Mouse (Mus musculus) gastrocnemius, postnatal 4 days (tissue): ENCODE measurements at regions not wholly inside any gene's neighbourhood (a gene's known extent, or its start where the extent isn't known, plus 50 kb on each side); places are given as distances from the start of the nearest gene placed in this dataset.

Experiments
- DNase-seq, 2 experiments: peaks; one replicate each; pipeline ENCODE4 v3.0.0; 2021 to 2022; ENCODE audit warnings: low spot score in 2 of 2, mixed read lengths in 2 of 2

DNA sequence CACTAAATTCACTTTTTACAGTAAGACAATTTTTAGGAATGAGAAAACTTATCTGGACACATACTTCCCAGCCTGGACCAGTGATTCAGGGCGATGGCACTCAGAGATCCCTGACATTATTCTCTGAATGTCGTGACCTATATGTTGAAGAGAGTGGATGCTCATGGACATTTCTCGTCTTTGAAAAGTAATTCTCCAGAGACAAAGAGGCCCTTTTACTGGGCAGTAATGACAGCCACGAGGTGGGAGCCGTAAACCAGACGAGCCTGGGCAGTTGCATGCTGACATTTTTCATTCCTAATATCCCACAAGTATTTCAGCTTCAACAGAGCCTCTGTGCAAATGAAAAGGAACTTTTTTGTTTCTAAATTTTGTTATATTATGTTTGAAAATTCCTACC lies 1041.3 kb downstream of the Slc22a22 start:
- no peak for DNase-seq

GRCm38 (mm10) chr15:56425986-56426385 lies 1051.4 kb downstream of the Slc22a22 start:
- DNase-seq, result no peak

DNA sequence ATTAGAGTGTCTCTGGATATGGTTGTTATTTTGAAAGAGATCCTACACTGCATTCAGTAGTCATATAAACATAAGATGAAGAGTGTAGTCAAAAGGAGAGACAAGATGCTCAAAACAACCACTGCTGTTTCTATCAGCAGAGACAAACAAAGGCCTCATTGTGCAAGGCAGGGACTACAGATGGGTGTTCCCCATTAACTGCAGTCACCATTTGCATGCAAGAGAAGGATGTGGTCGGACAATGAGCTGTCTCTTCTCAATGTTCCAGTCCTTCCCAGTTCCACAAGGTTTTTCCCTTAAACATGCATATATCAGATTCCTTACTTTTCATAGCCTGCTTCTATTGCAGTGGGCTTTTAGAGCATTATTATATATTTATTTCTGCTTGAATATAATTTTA lies 1056.7 kb downstream of the Slc22a22 start:
- no peak for DNase-seq

DNA sequence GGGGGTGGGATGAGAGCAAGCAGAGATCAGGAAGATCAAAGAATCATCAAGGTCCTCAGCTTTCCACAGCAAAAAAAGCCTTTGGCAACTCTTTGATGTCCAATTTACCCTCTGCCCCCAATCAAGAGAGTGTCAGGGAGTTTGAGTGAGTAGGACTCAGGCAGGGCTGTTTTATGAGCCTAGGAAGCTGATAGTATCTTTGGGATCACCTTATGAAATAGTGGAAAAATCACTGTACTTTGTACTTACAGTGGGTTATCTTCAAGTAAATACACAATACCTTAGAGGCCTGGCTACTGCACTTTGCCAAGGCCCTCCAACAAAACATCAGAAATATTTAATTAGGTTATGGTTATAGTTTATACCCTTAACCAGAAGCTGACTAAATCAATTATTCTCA lies 1085.4 kb downstream of the Slc22a22 start:
- DNase-seq, result no peak

GRCm38 (mm10) chr15:56378511-56378910 lies 1098.9 kb downstream of the Slc22a22 start:
- DNase-seq, result no peak

- DNase-seq, result no peak
Measured at GRCm38 (mm10) chr15:56350903-56351302, 1126.5 kb downstream of the Slc22a22 start.

- DNase-seq, result no peak
Measured at GRCm38 (mm10) chr15:56346111-56346510, 1131.3 kb downstream of the Slc22a22 start.

GRCm38 (mm10) chr15:56344973-56345372 lies 1132.5 kb downstream of the Slc22a22 start:
- DNase-seq, result no peak

DNA sequence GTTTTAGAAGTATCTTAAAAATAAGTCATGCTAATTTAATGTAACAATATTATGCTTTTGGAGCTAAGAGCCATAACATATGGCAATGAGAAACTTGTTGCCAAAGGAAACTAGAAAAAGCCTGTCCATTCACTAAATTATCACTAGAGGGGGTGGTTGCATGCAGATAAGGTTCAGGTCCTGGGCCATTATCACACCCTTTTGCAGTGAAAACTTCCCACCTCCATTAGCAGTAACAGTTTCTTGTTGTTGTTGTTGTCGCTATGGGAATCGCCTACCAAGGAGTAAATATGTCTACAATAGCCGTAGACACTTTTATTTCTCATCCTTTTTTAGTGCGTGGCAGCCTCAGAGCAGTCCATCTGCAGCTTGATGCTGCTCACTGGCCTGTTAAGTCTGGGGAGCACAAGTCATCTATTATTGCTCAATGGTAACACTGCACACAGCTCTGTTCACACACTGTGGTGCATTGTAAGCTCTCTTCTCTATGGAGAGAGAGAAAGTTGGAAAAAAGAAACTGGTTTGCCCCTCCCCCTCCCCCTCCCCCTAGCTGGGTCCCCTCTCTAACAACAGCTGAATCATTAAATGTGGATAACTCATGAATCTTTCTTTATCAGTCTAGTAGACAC lies 1133.0 kb downstream of the Slc22a22 start:
- DNase-seq, result no peak

DNA sequence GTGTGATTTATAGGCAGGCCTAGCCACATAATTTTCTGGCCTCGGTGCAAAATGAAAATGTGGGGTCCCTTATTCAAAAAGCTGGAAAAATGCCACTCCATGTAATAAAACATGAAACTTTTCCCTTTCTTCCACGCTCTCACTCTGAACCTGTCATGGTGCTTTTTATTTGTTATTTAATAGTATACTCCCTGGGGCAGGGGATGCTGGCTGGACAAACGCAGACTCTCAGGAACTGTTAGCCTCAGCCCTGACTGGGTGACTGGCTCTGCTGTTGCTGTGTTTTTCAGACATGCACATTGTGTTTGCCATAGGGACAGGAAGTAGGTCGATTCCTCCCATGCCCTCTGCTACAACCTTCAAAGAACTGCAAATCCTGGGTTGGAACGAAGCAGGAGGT lies 1139.5 kb downstream of the Slc22a22 start:
- DNase-seq, result no peak

GRCm38 (mm10) chr15:56336449-56336848 lies 1141.0 kb downstream of the Slc22a22 start:
- peak; percentile 46 to 70 for DNase-seq

DNA sequence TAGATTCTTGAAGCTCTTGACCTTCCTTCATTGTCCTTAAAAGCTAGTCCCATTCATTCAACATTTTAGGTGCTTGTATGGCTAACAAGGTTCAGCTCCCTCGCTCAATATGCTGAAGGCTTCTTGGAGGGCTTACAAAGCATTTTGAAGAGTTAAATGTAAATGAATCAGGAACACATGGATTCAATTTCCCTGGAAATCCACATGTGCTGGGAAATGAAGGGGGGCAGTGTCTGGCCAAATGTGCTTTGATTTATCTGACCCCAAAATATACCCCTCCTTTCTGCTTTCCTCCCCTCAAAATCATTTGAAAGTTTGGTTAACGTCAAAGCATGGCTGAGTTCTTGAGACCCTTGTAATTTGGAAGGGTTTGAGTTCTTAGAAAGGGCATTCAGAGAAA lies 1142.4 kb downstream of the Slc22a22 start:
- DNase-seq, result no peak

GRCm38 (mm10) chr15:56320501-56320900 lies 1156.9 kb downstream of the Slc22a22 start:
- no peak for DNase-seq

DNA sequence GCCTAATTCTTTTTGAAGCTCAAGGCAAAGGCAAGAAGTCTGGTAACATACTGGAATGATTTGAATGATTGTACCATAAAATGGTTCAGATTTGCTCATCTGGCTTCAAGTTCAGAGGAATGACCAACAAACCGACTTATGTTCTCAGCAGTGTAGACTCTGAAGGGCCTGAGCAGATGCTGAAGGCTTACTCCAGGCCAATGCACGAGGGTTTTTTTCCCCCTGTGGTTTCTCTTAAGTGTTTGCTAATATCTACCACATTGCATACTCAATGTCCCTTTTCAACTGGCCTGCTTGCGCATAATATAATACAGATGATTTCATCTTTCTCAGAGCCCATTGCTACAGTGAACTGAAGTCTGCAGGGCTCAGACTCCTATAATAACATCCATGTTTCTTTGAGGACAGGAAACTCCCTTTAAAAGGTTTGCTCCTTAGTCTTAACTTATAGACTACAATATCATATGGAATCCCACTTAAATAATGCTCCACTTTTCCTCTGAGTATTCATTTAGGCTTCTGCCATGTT lies 1182.5 kb downstream of the Slc22a22 start:
- no peak for DNase-seq

GRCm38 (mm10) chr15:56278622-56279301 lies 1198.7 kb downstream of the Slc22a22 start:
- peak; percentile 71 to 85 for DNase-seq

GRCm38 (mm10) chr15:56278006-56278405 lies 1199.4 kb downstream of the Slc22a22 start:
- DNase-seq, result no peak

GRCm38 (mm10) chr15:56248731-56249130 lies 1228.7 kb downstream of the Slc22a22 start:
- DNase-seq, result no peak

DNA sequence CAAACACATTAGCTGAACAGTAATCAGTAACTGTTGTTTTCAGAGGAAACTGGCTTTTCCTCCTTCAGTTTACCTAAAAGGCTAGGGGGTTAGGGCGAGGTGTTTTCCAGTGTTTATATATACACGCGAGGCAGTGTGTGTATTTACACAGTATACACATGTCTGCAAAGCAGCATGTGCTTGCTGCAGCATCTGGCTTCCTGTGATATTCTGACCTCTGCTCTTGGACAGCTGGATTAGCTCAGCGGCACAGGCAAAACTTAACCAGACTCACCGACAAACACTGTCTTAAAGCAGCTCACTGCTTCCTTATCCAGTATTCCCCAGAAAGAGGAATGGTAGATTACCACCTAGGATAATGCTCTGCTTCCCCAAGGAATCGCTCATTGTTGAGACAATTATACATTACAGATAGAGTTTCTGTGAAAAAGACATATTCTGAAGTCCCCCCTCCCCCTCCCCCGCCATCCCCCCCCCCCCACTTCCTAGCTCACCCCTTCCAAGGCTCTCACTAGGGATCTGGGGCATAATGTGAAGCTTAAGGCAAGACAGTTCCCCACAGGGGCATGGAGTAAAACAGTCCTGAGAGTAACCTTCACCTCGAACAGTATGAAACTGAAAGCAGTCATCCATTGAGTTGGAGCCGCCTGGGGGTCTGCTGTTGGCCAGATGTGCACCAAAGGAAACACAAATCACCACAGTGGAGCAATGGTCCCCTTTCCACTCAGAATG lies 1233.3 kb downstream of the Slc22a22 start:
- DNase-seq, result no peak

DNA sequence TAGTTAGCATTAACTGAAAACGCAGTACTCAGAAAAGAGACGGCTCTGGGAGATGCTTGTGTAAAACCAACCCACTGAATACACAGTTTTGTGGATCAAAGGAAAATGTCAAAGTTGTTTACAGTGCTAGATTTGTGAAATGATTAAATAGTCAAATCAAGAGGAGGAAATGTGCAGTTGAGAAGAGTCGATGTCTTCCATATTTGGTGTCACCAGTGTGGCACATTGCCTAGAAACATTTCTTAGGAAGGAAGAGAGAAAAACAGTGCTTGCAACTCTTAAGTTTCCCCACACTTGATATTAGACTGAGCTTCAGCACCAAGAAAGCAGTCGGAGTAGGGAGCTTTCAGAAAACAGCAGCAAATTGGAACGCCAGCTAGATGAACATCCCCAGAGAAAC lies 1274.9 kb downstream of the Slc22a22 start:
- DNase-seq, result no peak

DNA sequence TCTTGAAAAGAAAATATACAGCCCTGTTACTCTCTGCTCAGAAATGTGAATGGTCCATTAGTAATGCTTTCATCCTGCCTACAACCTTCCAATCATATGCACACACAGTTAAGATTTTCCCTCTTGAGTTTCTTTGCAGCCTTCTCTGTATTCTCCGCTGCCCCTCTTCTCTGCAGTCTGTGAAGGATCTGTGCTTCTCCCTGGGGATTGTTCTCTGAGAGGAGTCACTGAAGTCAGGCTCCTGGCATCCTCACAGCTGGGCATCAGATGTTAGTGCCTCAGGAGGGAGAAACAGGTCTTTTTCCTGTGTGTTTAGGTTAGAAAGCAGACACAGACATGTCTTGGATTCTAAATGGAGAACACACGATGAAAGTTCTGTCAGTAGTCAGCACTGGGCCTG lies 1278.1 kb downstream of the Slc22a22 start:
- DNase-seq, result no peak

GRCm38 (mm10) chr15:56197425-56198201 lies 1279.8 kb downstream of the Slc22a22 start:
- no peak for DNase-seq
